Mouse (Mus musculus) kidney, embryonic 15.5 days (tissue): ENCODE data around the gene Frem2. TPM values are rescaled to one million over a fixed set of nuclear protein-coding genes. Genes with fewer than 3 reads are reported as not detected.
A peak's percentile ranks its signal among the peaks of the same experiment; 100 is the strongest.

Experiments used
- ATAC-seq: fragments of 200-750 bp; cut with Nextera tagmentation; replicated peaks from 2 replicates; pipeline ENCODE4 v1.8.0; 2017; ENCODE audit warnings: moderate TSS enrichment; ENCODE audit not compliant: low FRiP score
- H3K27ac ChIP-seq: fragments of 300-500 bp; sonication (generic); 2 replicates; pipeline ENCODE4 v1.5.1; 2015; ENCODE audit warnings: mild to moderate bottlenecking, inconsistent platforms
- H3K27me3 ChIP-seq: fragments of 300-500 bp; sonication (generic); 2 replicates; pipeline ENCODE4 v1.6.1; 2015; ENCODE audit warnings: inconsistent platforms
- H3K36me3 ChIP-seq: fragments of 300-500 bp; sonication (generic); 2 replicates; pipeline ENCODE4 v1.6.1; 2015; ENCODE audit warnings: inconsistent platforms
- H3K4me1 ChIP-seq: fragments of 300-500 bp; sonication (generic); 2 replicates; pipeline ENCODE4 v1.6.1; 2015; ENCODE audit warnings: inconsistent platforms
- H3K4me2 ChIP-seq: fragments of 300-500 bp; sonication (generic); 2 replicates; pipeline ENCODE4 v1.6.1; 2015; ENCODE audit warnings: moderate library complexity, mild to moderate bottlenecking, inconsistent platforms
- H3K4me3 ChIP-seq: fragments of 300-500 bp; sonication (generic); replicated peaks from 2 replicates; pipeline ENCODE4 v1.5.1; 2015; ENCODE audit warnings: mild to moderate bottlenecking, inconsistent platforms
- H3K9ac ChIP-seq: fragments of 300-500 bp; sonication (generic); 2 replicates; pipeline ENCODE4 v1.6.1; 2015; ENCODE audit warnings: mild to moderate bottlenecking, inconsistent platforms
- H3K9me3 ChIP-seq: fragments of 300-500 bp; sonication (generic); replicated peaks from 2 replicates; pipeline ENCODE4 v1.6.1; 2016; ENCODE audit warnings: inconsistent platforms
- WGBS: fragments of 180-500 bp; shearing (Covaris S2); methylation state at CpG from one replicate; pipeline ENCODE4 v1.1.7; 2015; ENCODE audit warnings: mixed read lengths; 5-methylcytosine and 5-hydroxymethylcytosine counted together
- polyA plus RNA-seq: library from polyadenylated mRNA; unstranded; fragments of >200 nt; fragmentation: Nextera tagmentation; extraction: Ambion mirVana; gene quantifications from 2 replicates; pipeline ENCODE4 v1.2.1, GENCODE M21; 2015

Gene Frem2
- polyA plus RNA-seq, 1 experiment from 2014 or later = 15.9 TPM

DNA sequence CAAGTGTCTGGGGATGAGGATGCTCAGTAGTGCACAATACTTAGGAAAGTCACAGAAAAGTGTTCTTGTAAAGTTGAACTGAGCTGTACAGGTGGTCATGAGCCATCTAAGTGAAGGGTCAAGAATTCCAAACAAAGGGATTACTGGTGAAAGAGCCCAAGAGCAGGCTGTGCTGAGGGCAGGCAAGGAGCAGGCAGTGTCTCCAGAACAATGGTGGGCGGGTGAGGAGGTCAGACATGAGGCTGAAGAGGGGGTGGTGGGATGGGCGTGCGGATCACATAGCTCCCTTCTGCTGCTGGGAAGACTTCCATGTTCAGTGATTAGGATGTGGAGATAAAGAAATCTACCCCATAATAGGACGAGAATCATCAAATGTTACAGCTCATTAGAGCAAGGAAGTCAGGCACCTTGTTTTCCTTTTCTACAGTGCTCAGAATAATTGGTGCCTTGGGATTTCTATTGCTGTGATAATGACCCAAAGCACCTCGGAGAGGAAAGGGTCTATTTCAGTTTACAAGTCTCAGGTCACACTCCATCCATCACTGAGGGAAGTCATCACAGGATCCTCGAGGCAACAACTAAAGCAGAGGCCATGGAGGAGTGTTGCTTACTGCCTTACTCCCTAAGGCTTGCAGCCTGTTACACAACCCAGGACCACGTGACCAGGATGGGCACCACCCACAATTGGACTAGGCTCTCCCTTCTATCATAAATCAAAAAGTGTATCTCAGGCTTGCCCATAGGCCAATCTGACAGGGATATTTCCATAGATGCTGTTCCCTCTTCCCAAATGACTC is 80.6 kb downstream of the Frem2 start:
- ATAC-seq = peak; percentile 77
- no peaks in the 10 kb centered on the region for H3K27me3 ChIP-seq
- H3K9ac ChIP-seq = no peak overlapping the region
- no peak overlapping the region for H3K4me3 ChIP-seq
- H3K27ac ChIP-seq = peak overlapping the region; percentile 59
- H3K36me3 ChIP-seq = no peaks in the 10 kb centered on the region
- WGBS = 19% methylated on average over 7 of the region's 7 CpGs
- no peak overlapping the region for H3K4me2 ChIP-seq
- H3K9me3 ChIP-seq = no peaks in the 10 kb centered on the region
- peaks cover 24% of the 10 kb centered on the region for H3K4me1 ChIP-seq

DNA sequence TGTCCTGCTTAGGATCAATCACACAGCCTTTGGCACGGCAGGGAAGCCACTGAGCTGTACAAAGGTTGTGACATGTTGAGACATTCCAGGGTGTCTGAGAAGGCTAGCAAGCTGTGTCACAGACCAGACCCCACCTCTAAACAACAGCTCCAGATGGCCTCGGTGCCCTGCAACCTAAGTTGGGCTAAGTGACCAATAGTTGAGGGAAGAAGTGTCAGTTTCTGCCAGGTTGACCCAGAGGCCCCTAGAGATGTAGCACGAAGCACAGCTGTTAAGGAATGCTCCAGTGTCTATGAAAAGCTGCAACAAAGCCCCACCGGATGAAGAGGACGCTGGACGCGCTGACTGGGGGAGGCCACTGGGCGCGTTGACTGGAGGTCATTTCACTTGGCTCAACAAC is 83.0 kb downstream of the Frem2 start:
- ATAC-seq = no peak
- Histone ChIP-seq H3K4me1 (peaks cover 28% of the 10 kb centered on the region), H3K36me3 (no peaks in the 10 kb centered on the region; the same call in 1 of the 2 replicates), H3K27me3 (no peaks in the 10 kb centered on the region), H3K27ac (no peak overlapping the region), H3K9me3 (no peaks in the 10 kb centered on the region), H3K4me2 (no peak overlapping the region), H3K4me3 (no peak overlapping the region), H3K9ac (no peak overlapping the region)
- 39% methylated on average over 9 of the region's 9 CpGs for WGBS

DNA sequence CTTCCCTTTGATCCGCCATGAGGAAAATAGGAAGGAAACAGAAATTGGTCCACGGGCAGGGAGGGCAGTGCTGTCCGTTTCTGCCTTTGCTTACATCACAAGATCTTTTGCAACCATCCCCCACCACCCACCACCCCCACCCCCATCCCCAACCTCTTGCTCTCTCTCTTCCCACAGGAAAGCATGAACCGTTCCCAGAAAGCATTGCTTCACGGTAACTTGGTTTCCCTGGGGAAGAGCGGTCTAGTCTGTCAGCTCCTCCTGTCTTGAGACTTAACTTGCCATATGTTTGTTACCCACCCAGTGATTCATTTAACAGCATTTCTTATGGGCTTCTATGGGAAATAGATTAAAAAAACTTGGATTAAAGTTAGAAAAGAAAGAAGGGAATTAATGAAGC is 85.5 kb downstream of the Frem2 start:
- 46% methylated on average over 6 of the region's 6 CpGs for WGBS
- Histone ChIP-seq H3K4me3 (no peak overlapping the region), H3K9me3 (no peaks in the 10 kb centered on the region), H3K9ac (no peak overlapping the region), H3K36me3 (no peaks in the 10 kb centered on the region; the same call in 1 of the 2 replicates), H3K27me3 (no peaks in the 10 kb centered on the region), H3K4me2 (no peak overlapping the region), H3K27ac (peak overlapping the region; percentile 20; the same call in 1 of the 2 replicates), H3K4me1 (peaks cover 28% of the 10 kb centered on the region)
- ATAC-seq = peak; percentile 57; the same call in 1 of the 2 replicates

DNA sequence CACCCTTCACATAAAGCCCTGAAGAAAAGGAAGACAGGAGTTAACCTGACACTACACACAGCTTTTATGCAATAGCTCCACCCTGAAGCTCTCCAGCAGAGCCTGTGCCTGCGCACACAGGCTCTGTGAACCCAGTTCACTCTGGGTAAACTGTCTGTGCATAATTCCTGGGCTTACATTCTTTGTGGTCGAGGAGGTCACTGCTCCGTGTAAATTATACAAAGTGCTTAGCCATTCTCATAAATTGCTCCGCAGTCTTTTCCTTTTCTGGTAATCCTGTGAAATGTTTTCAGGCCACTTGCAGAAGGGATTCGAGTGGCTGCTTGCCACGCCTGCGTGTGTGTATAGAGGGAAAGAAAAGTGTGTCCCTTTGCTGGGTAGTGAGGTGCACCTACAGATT is 92.6 kb downstream of the Frem2 start:
- Histone ChIP-seq H3K4me2 (0 out of 2 replicates have a peak overlapping the region, but pooled peaks have one; percentile 1), H3K27ac (peak overlapping the region; percentile 67), H3K9ac (no peak overlapping the region), H3K4me3 (no peak overlapping the region), H3K4me1 (peaks cover 24% of the 10 kb centered on the region), H3K36me3 (no peaks in the 10 kb centered on the region; the same call in 1 of the 2 replicates), H3K9me3 (no peaks in the 10 kb centered on the region), H3K27me3 (no peaks in the 10 kb centered on the region)
- WGBS = 32% methylated on average over 7 of the region's 7 CpGs
- ATAC-seq = peak; percentile 79

DNA sequence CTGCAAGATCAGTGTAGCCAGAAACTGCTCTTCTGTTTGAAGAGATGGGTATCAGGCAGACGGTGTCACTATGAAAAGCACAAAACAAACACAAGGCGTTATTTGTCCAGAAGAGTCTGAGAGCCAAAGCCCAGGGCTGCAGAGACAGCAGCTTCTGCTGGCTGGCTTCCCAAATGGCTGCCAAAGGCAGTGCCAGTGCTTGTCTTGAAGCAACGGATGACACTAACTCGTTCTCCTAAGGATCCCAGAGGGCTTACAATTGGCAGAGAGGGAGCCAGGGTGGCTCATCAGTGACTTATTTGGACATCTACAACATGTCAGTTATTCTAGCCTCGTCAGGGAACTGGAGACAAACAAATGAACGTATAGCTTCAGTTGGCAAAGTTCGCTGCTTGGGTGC is 93.4 kb downstream of the Frem2 start:
- no peak overlapping the region for H3K4me3 ChIP-seq
- no peak for ATAC-seq
- H3K27me3 ChIP-seq = no peaks in the 10 kb centered on the region
- 55% methylated on average over 7 of the region's 7 CpGs for WGBS
- H3K27ac ChIP-seq = peak overlapping the region; percentile 67; the same call in 1 of the 2 replicates
- no peaks in the 10 kb centered on the region for H3K9me3 ChIP-seq
- H3K36me3 ChIP-seq = no peaks in the 10 kb centered on the region; the same call in 1 of the 2 replicates
- no peak overlapping the region for H3K9ac ChIP-seq
- H3K4me1 ChIP-seq = peaks cover 32% of the 10 kb centered on the region
- H3K4me2 ChIP-seq = no peak overlapping the region

DNA sequence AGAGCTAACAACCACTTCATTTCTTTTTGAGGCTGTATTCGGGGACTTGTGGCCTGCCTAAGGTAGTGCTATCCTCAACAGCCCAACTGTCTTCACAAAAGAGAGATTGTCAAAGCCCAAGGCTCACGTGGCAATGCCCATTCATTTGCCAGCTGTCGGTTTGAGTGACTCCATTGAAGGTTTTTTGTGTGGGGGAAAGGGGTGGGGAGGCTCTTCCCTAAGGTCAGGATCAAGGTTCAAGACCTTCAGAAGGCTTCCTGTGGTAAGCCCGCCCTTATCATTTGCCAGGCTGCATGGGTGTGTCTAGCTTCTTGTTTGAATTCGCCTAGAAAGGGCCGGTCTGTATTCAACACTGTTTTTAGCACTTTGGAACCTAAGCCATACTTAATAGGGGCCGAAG is 95.3 kb downstream of the Frem2 start:
- no peaks in the 10 kb centered on the region for H3K27me3 ChIP-seq
- no peak overlapping the region for H3K4me2 ChIP-seq
- H3K9ac ChIP-seq = no peak overlapping the region
- H3K36me3 ChIP-seq = no peaks in the 10 kb centered on the region; the same call in 1 of the 2 replicates
- 83% methylated on average over 7 of the region's 7 CpGs for WGBS
- no peaks in the 10 kb centered on the region for H3K9me3 ChIP-seq
- no peak for ATAC-seq
- peaks cover 50% of the 10 kb centered on the region for H3K4me1 ChIP-seq
- H3K27ac ChIP-seq = no peak overlapping the region
- no peak overlapping the region for H3K4me3 ChIP-seq

DNA sequence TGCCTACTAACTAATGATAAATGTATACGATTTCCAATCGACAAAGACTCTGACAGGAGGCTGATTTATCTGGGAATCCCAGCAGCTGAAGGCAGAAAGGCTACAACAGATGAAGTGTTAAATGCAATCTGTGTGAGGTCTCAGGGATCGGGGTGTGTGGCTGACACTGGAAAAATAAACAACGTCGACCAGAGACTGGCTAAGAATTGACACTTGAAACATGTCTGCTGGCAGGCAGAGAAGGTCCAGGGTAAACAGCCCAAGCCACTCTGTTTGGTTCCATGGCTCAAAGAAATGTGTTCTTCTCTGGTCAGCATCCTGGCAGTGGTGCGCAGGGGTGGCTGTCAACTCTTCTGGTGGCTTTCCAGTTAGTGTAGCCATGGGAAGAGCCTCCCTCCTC is 98.1 kb downstream of the Frem2 start:
- H3K36me3 ChIP-seq = no peaks in the 10 kb centered on the region
- H3K4me2 ChIP-seq = no peak overlapping the region
- WGBS = 16% methylated on average over 6 of the region's 6 CpGs
- no peaks in the 10 kb centered on the region for H3K9me3 ChIP-seq
- H3K4me1 ChIP-seq = peaks cover 59% of the 10 kb centered on the region
- no peak for ATAC-seq
- no peaks in the 10 kb centered on the region for H3K27me3 ChIP-seq
- peak overlapping the region; percentile 34 for H3K27ac ChIP-seq
- H3K9ac ChIP-seq = no peak overlapping the region
- H3K4me3 ChIP-seq = no peak overlapping the region

DNA sequence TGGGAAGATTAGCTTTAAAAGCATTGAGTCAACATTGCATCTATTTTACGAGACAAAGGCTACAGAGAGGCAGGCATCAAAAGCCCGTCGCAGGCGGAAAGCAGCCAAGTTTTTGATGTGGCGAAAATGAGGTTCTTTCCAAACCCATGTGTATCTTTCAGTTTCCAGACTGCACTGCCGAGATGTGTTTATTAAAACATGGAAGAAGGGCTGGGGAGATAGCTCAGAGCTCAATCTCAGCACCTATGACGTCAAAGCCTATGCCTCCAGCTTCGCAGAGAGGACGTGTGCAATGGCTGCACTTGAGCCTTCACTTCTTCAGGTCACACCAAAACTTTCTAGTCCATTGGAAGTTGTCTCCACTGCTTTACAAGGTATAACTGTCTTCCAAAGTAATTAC is 98.9 kb downstream of the Frem2 start:
- Histone ChIP-seq H3K4me3 (no peak overlapping the region), H3K9me3 (no peaks in the 10 kb centered on the region), H3K27ac (0 out of 2 replicates have a peak overlapping the region, but pooled peaks have one; percentile 22), H3K4me2 (no peak overlapping the region), H3K4me1 (peaks cover 53% of the 10 kb centered on the region), H3K36me3 (no peaks in the 10 kb centered on the region), H3K9ac (no peak overlapping the region), H3K27me3 (no peaks in the 10 kb centered on the region)
- 78% methylated on average over 9 of the region's 9 CpGs for WGBS
- no peak for ATAC-seq

DNA sequence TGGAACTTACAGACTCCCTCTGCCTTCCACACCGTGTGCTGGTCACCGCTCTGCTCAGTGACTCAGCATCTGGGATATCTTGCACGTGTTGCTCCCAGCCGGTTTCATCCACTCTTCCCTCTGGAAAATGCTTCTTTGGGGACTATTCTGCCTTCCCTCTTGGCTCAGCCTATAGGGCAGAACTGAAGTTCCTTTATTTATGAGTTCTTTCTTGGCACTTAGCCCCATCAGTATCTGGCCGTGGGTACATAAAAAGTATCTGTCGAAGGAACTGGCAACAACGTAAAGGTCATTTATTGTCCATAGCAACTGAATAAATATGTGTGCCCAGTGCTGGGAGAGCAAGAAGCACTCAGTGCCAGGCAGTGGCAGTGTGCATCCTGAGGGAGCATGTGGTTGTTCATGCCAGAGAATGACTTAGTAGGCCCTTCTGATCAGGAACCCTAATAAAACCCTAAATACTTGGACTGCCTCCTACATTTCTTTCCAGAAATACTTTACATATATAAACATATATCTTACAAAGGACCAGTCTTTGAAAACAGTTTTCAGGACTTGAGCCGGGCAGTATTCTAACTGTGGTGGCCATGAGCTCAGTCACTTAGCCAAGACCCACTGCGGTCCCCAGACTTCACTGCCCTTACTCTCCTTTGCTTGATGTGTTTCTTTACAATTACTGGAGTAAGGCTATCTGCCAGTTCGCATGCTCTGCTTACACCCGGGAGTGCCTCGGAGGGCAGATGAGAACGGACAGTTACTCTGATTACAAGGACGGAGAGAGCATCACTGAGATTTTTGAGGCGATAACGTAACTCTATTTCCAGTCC is 99.6 kb downstream of the Frem2 start:
- 0 out of 2 replicates have a peak overlapping the region, but pooled peaks have one; percentile 22 for H3K27ac ChIP-seq
- H3K9ac ChIP-seq = no peak overlapping the region
- no peaks in the 10 kb centered on the region for H3K27me3 ChIP-seq
- H3K4me2 ChIP-seq = no peak overlapping the region
- H3K4me3 ChIP-seq = no peak overlapping the region
- no peak for ATAC-seq
- H3K4me1 ChIP-seq = peaks cover 57% of the 10 kb centered on the region
- 68% methylated on average over 16 of the region's 16 CpGs for WGBS
- no peaks in the 10 kb centered on the region for H3K36me3 ChIP-seq
- no peaks in the 10 kb centered on the region for H3K9me3 ChIP-seq

DNA sequence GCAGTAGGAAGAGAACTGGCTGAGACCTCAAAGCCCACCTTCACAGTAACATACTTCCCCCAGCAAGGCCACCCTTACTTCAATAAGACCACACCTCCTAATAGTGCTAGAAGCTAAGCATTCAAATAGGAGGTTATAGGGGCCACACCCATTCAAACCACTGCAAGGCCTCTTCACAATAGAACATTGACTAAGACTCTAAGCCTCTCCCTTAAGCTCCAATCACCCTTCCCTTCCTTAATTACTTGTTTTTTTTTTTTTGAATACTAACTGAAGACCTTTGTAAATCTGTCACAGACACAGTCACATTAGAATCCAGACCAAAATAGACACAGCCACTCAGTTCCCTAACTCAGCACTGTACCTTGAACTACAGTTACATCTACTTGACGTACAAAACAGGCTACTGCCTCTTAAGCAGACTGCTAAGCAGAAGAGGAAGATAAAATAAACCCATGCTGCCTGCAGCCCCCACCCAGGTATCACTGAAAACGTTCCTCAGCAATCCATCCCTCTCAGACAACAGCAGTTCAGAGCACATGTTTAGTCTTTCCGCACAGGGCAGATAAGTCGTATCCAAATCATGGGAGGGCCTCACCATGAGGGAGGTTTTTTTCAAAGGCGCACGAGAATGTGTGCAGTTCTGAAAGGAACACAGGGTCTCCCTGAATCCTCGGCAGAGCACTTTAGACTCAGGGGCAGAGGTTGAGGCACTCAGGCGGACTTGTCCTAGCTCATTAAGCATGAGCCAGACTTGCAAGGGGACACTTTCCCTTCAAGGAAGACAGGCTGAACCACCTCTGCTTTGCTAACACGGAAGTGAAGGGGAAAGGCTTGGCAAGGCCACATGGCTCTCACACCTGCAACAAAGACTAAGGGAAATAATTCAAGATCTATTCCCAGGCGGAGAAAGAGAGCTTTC is 101.9 kb downstream of the Frem2 start:
- H3K4me2 ChIP-seq = no peak overlapping the region
- no peaks in the 10 kb centered on the region for H3K27me3 ChIP-seq
- no peak overlapping the region for H3K4me3 ChIP-seq
- no peaks in the 10 kb centered on the region for H3K9me3 ChIP-seq
- WGBS = 35% methylated on average over 10 of the region's 10 CpGs
- H3K36me3 ChIP-seq = 0 out of 2 replicates have a peak, but pooled peaks cover 4% of the 10 kb centered on the region
- H3K9ac ChIP-seq = no peak overlapping the region
- ATAC-seq = peak; percentile 86
- peaks cover 51% of the 10 kb centered on the region for H3K4me1 ChIP-seq
- H3K27ac ChIP-seq = peak overlapping the region; percentile 82

DNA sequence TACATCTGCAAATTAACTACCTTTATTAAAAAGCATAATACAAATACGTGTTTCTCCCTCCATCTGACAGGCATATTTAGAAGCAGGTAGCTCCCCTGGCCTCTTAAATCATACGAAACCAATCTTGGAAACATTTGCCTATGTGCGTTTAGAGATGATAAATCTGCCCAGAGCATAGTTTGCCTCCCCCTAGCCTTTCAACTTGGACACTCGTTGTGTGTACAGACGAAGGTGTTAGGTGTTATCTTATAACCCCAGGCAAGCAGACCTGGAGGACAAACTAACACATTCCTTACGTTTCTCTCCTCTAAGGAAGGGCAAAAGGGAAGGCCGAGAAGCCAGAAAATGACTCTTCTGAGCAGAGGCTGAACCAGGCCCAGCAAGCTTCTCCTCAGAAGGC is 104.5 kb downstream of the Frem2 start:
- Histone ChIP-seq H3K36me3 (peaks cover 20% of the 10 kb centered on the region), H3K4me2 (no peak overlapping the region), H3K27me3 (no peaks in the 10 kb centered on the region), H3K27ac (0 out of 2 replicates have a peak overlapping the region, but pooled peaks have one; percentile 3), H3K9me3 (no peaks in the 10 kb centered on the region), H3K4me1 (peaks cover 33% of the 10 kb centered on the region), H3K4me3 (no peak overlapping the region), H3K9ac (no peak overlapping the region)
- 38% methylated on average over 7 of the region's 7 CpGs for WGBS
- ATAC-seq = no peak
